Mouse (Mus musculus) heart, postnatal 0 days (tissue): ENCODE results near the gene Lsp1. TPM values are rescaled to one million over a fixed set of nuclear protein-coding genes. Genes with fewer than 3 reads are reported as not detected.

Source experiments
- ATAC-seq: fragments of 200-750 bp; cut with Nextera tagmentation; 2 replicates; pipeline ENCODE4 v1.8.0; 2017; ENCODE audit warnings: low read depth, moderate number of reproducible peaks, moderate library complexity; ENCODE audit not compliant: insufficient read depth
- DNase-seq: peaks from one replicate; pipeline ENCODE4 v3.0.0-alpha.2; 2016; ENCODE audit warnings: low spot score
- H3K27ac ChIP-seq: fragments of 300-500 bp; sonication (generic); 2 replicates; pipeline ENCODE4 v1.5.1; 2014; ENCODE audit warnings: low read depth, mild to moderate bottlenecking
- H3K27me3 ChIP-seq: fragments of 300-500 bp; sonication (generic); 2 replicates; pipeline ENCODE4 v1.6.1; 2014; ENCODE audit warnings: low read length, mixed read lengths; ENCODE audit not compliant: control insufficient read depth, insufficient read depth
- H3K36me3 ChIP-seq: fragments of 300-500 bp; sonication (generic); replicated peaks from 2 replicates; pipeline ENCODE4 v1.6.1; 2014; ENCODE audit warnings: low read length, mixed read lengths; ENCODE audit not compliant: control insufficient read depth, insufficient read depth
- H3K4me1 ChIP-seq: fragments of 300-500 bp; sonication (generic); 2 replicates; pipeline ENCODE4 v1.6.1; 2014; ENCODE audit warnings: antibody characterized with exemption; ENCODE audit not compliant: control insufficient read depth, insufficient read depth
- H3K4me2 ChIP-seq: fragments of 300-500 bp; sonication (generic); 2 replicates; pipeline ENCODE4 v1.6.1; 2014; ENCODE audit warnings: low read depth, mild to moderate bottlenecking, low read length, moderate library complexity
- H3K4me3 ChIP-seq: fragments of 300-500 bp; sonication (generic); 2 replicates; pipeline ENCODE4 v1.5.1; 2014; ENCODE audit warnings: low read depth, low read length
- H3K9ac ChIP-seq: fragments of 300-500 bp; sonication (generic); replicated peaks from 2 replicates; pipeline ENCODE4 v1.6.1; 2014; ENCODE audit warnings: low read depth, low read length, mixed read lengths
- H3K9me3 ChIP-seq: fragments of 300-500 bp; sonication (generic); replicated peaks from 2 replicates; pipeline ENCODE4 v1.6.1; 2016; ENCODE audit warnings: low read length; ENCODE audit not compliant: control insufficient read depth
- CTCF ChIP-seq: IDR thresholded peaks from 2 replicates; pipeline ENCODE4 v1.5.1; 2016; ENCODE audit warnings: antibody characterized with exemption, control low read depth, low read depth
- EP300 ChIP-seq: IDR thresholded peaks from 2 replicates; pipeline ENCODE4 v1.6.1; 2016; ENCODE audit warnings: antibody characterized with exemption, low read depth
- WGBS: fragments of 180-500 bp; shearing (Covaris S2); extraction: QIAGEN DNeasy Blood & Tissue Kit; methylation state at CpG from one replicate; pipeline ENCODE4 v1.1.7; 2014; 5-methylcytosine and 5-hydroxymethylcytosine counted together
- polyA plus RNA-seq: library from polyadenylated mRNA; unstranded; fragments of >200 nt; fragmentation: Nextera tagmentation; extraction: Ambion mirVana; gene quantifications from 2 replicates; pipeline ENCODE4 v1.2.1, GENCODE M21; 2015
- total RNA-seq: library from RNA; depleted of rRNA; stranded (reverse); fragments of >200 nt; gene quantifications from 2 replicates; pipeline ENCODE4 v1.2.3, GENCODE M21; 2014; ENCODE audit warnings: low replicate concordance

The Lsp1 gene
- total and polyA plus RNA-seq, 2 experiments from 2014 or later: 53.1 to 84.4 TPM

DNA sequence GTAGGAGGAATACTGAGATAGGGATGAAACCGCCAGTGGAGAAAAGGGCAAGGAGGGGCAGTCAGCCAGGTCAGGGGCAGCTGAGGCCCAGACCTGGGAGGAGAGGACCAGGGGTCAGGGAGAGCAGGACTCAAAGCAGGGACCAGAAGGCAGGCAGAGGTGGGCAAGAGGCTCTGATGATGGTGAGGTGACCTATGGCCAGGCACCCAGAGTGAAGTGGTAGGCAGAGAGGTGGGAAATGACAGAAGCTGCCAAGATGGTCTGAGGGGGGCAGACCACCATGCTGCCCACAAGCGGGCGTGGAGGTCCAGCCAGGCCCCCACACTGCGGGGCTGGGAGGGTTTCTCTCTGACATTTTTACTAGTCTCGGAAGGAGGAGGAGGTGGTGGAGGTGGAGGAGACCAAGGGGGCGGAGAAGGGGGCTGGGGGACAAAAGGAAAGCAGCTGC is 10.8 kb downstream of the Lsp1 start:
- Histone ChIP-seq H3K9me3 (no peaks in the 10 kb centered on the region), H3K9ac (peak overlapping the region; percentile 46), H3K4me1 (peaks cover 26% of the 10 kb centered on the region), H3K4me3 (no peak overlapping the region), H3K27ac (peak overlapping the region; percentile 68), H3K27me3 (no peaks in the 10 kb centered on the region), H3K36me3 (no peaks in the 10 kb centered on the region), H3K4me2 (no peak overlapping the region)
- WGBS: 60% methylated on average over 6 of the region's 6 CpGs
- TF ChIP-seq CTCF (no peak), EP300 (no peak)
- peak; percentile 11; the same call in 1 of the 2 replicates for ATAC-seq
- no peak for DNase-seq

DNA sequence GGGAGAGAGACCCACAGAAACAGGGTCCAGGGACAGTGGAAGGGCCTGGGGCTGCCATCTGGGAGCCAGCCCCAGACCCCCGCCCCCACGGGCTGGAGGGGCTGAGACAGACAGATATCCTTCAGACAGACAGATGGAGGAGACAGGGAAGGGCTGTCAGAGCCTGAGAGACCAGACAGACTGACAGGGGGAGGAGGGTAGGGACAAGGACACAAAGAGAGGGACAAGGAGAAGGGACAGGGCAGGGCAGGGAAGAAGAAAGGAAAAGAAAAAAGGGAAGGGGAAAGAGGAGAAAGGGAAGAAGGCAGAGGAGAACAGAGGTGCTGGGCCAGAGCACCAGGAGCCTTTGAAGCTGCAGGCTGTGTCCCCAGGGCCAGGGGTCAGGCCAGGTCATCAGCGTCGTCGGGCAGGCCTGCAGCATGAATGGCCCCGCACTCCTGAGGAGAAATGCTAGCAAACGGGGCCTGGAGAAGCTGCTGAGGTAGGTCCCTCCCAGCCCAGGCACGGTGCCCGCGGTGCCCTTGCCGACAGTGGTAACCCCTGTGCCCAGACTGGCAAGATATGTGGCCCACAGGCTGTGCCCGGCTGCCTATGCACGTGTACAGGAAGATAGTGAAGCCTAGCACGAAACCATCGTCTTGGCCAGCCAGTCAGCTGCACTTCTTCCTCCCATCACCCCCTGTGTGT is 11.4 kb downstream of the Lsp1 start:
- no peak for ATAC-seq
- TF ChIP-seq CTCF (no peak), EP300 (no peak)
- WGBS: 36% methylated on average over 15 of the region's 15 CpGs

DNA sequence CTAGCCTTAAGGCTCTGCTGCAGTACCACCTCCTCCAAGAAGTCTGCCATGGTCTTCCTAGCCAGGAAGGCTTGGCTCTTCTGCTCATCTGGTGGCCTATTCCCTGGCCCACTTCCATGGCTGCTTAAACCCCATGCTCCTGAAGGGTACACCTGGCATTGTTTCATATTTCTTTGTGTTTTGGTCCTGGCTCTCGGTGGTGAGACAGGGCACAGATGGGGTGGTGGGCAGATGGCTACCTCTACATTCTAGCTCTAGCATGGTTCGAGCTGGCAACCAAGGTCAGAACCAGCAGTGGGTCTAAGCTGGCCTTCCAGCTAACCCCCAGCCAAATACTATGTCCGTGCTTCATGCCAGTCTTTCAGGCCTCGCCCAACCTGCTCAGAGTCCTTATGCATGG is 12.3 kb downstream of the Lsp1 start:
- Histone ChIP-seq H3K27ac (peak overlapping the region; percentile 68; the same call in 1 of the 2 replicates), H3K4me2 (no peak overlapping the region), H3K9me3 (no peaks in the 10 kb centered on the region), H3K9ac (no peak overlapping the region), H3K4me3 (no peak overlapping the region), H3K27me3 (no peaks in the 10 kb centered on the region), H3K36me3 (no peaks in the 10 kb centered on the region), H3K4me1 (peaks cover 26% of the 10 kb centered on the region)
- TF ChIP-seq EP300 (no peak), CTCF (no peak)
- WGBS: 92% methylated on average over 4 of the region's 4 CpGs
- DNase-seq: no peak
- no peak for ATAC-seq

More for the DNA sequence above, 11.4 kb downstream of the Lsp1 start:
- H3K4me3 ChIP-seq: no peak overlapping the region
- H3K4me1 ChIP-seq: peaks cover 26% of the 10 kb centered on the region
- no peaks in the 10 kb centered on the region for H3K36me3 ChIP-seq
- H3K27me3 ChIP-seq: no peaks in the 10 kb centered on the region
- peak overlapping the region; percentile 46 for H3K9ac ChIP-seq
- peak overlapping the region; percentile 68 for H3K27ac ChIP-seq
- DNase-seq: no peak
- no peaks in the 10 kb centered on the region for H3K9me3 ChIP-seq
- peak overlapping the region; percentile 30; the same call in 1 of the 2 replicates for H3K4me2 ChIP-seq

GRCm38 (mm10) chr7:142473476-142473875 is 12.9 kb downstream of the Lsp1 start:
- no peaks in the 10 kb centered on the region for H3K9me3 ChIP-seq
- no peak overlapping the region for H3K4me2 ChIP-seq
- H3K4me3 ChIP-seq: no peak overlapping the region
- no peak overlapping the region for H3K9ac ChIP-seq
- TF ChIP-seq EP300 (no peak), CTCF (no peak)
- no peaks in the 10 kb centered on the region for H3K36me3 ChIP-seq
- ATAC-seq: no peak
- DNase-seq: no peak
- H3K4me1 ChIP-seq: peaks cover 31% of the 10 kb centered on the region
- H3K27ac ChIP-seq: no peak overlapping the region
- no peaks in the 10 kb centered on the region for H3K27me3 ChIP-seq
- WGBS: 98% methylated on average over 2 of the region's 2 CpGs

GRCm38 (mm10) chr7:142474799-142475198 is 14.2 kb downstream of the Lsp1 start:
- Histone ChIP-seq H3K9ac (peak overlapping the region; percentile 50), H3K4me1 (peaks cover 37% of the 10 kb centered on the region), H3K9me3 (no peaks in the 10 kb centered on the region), H3K36me3 (no peaks in the 10 kb centered on the region), H3K27ac (peak overlapping the region; percentile 71), H3K4me2 (peak overlapping the region; percentile 45), H3K4me3 (peak overlapping the region; percentile 20; the same call in 1 of the 2 replicates), H3K27me3 (no peaks in the 10 kb centered on the region)
- no peak for TF ChIP-seq CTCF
- no peak for DNase-seq
- 74% methylated on average over 14 of the region's 14 CpGs for WGBS
- ATAC-seq: no peak
